Mouse (Mus musculus) forebrain, postnatal 0 days (tissue): ENCODE measurements around the gene Sh3rf1. TPM values are rescaled to one million over a fixed set of nuclear protein-coding genes. Genes with fewer than 3 reads are reported as not detected.

Experiments
- ATAC-seq: fragments of 200-750 bp; cut with Nextera tagmentation; 2 replicates; pipeline ENCODE4 v1.8.0; 2017; ENCODE audit warnings: mild to moderate bottlenecking, moderate library complexity
- DNase-seq: peaks from one replicate; pipeline ENCODE4 v3.0.0-alpha.2; 2015
- H3K27ac ChIP-seq: fragments of 300-500 bp; sonication (generic); 2 replicates; pipeline ENCODE4 v1.5.1; 2014; ENCODE audit warnings: low read depth, mild to moderate bottlenecking, antibody characterized with exemption, low read length, moderate library complexity, mixed read lengths
- H3K27me3 ChIP-seq: fragments of 300-500 bp; sonication (generic); 2 replicates; pipeline ENCODE4 v1.6.1; 2014; ENCODE audit warnings: mild to moderate bottlenecking, low read length, mixed read lengths; ENCODE audit not compliant: insufficient read depth
- H3K36me3 ChIP-seq: fragments of 300-500 bp; sonication (generic); 2 replicates; pipeline ENCODE4 v1.6.1; 2014; ENCODE audit warnings: mild to moderate bottlenecking, moderate library complexity; ENCODE audit not compliant: insufficient read depth
- H3K4me1 ChIP-seq: fragments of 300-500 bp; sonication (generic); 2 replicates; pipeline ENCODE4 v1.6.1; 2014; ENCODE audit warnings: antibody characterized with exemption; ENCODE audit not compliant: insufficient read depth
- H3K4me2 ChIP-seq: fragments of 300-500 bp; sonication (generic); 2 replicates; pipeline ENCODE4 v1.6.1; 2014; ENCODE audit warnings: low read depth, mild to moderate bottlenecking, moderate library complexity
- H3K4me3 ChIP-seq: fragments of 300-500 bp; sonication (generic); 2 replicates; pipeline ENCODE4 v1.5.1; 2014; ENCODE audit warnings: low read depth, low read length, mixed read lengths
- H3K9ac ChIP-seq: fragments of 300-500 bp; sonication (generic); 2 replicates; pipeline ENCODE4 v1.6.1; 2014; ENCODE audit warnings: mild to moderate bottlenecking
- H3K9me3 ChIP-seq: fragments of 300-500 bp; sonication (generic); 2 replicates; pipeline ENCODE4 v1.6.1; 2016; ENCODE audit warnings: low read length
- CTCF ChIP-seq: sonication (generic); IDR thresholded peaks from 2 replicates; pipeline ENCODE4 v1.5.1; 2016; ENCODE audit warnings: antibody characterized with exemption, control low read depth, low read depth
- WGBS: fragments of 180-500 bp; shearing (Covaris S2); extraction: QIAGEN DNeasy Blood & Tissue Kit; methylation state at CpG from one replicate; pipeline ENCODE4 v1.1.7; 2014; 5-methylcytosine and 5-hydroxymethylcytosine counted together
- polyA plus RNA-seq: library from polyadenylated mRNA; unstranded; fragments of >200 nt; fragmentation: Nextera tagmentation; extraction: Ambion mirVana; gene quantifications from 2 replicates; pipeline ENCODE4 v1.2.1, GENCODE M21; 2015
- total RNA-seq: library from RNA; depleted of rRNA; stranded (reverse); fragments of >200 nt; gene quantifications from 2 replicates; pipeline ENCODE4 v1.2.3, GENCODE M21; 2014; rRNA removed

Gene Sh3rf1
- 28.5 and 35.4 TPM in 2 replicates for total RNA-seq
- 18.3 and 27.3 TPM in 2 replicates for polyA plus RNA-seq

GRCm38 (mm10) chr8:61223729-61224379, at the start of gene Sh3rf1:
Sh3rf1 (plus strand) TSS chr8:61223872.
- DNase-seq (peak; percentile 91), ATAC-seq (peak; percentile 92)
- Histone ChIP-seq H3K4me3 (peak within 1 kb of the TSS; percentile 78), H3K4me1 (peaks cover 30% of the 10 kb centered on the region), H3K27me3 (no peaks in the 10 kb centered on the region), H3K36me3 (no peaks in the 10 kb centered on the region), H3K27ac (peak within 1 kb of the TSS; percentile 77), H3K9me3 (no peaks in the 10 kb centered on the region), H3K4me2 (peak within 1 kb of the TSS; percentile 96), H3K9ac (peak within 1 kb of the TSS; percentile 75)
- peak; percentile 60 for TF ChIP-seq CTCF
- WGBS = under 1% methylated on average over 62 of the region's 84 CpGs

- H3K4me1 ChIP-seq = no peaks in the 10 kb centered on the region
- no peaks in the 10 kb centered on the region for H3K9me3 ChIP-seq
- no peak overlapping the region for H3K4me2 ChIP-seq
- H3K27me3 ChIP-seq = no peaks in the 10 kb centered on the region
- no peak for TF ChIP-seq CTCF
- ATAC-seq (no peak), DNase-seq (no peak)
- 70% methylated on average over 7 of the region's 7 CpGs for WGBS
- no peak overlapping the region for H3K4me3 ChIP-seq
- H3K27ac ChIP-seq = no peak overlapping the region
- no peak overlapping the region for H3K9ac ChIP-seq
- H3K36me3 ChIP-seq = no peaks in the 10 kb centered on the region
Observed at GRCm38 (mm10) chr8:61173921-61174492, 49.7 kb upstream of the Sh3rf1 start.

GRCm38 (mm10) chr8:61175876-61176275, 47.8 kb upstream of the Sh3rf1 start:
- H3K27me3 ChIP-seq = no peaks in the 10 kb centered on the region
- ATAC-seq = no peak
- TF ChIP-seq CTCF = no peak
- H3K4me2 ChIP-seq = no peak overlapping the region
- no peak for DNase-seq
- whole genome bisulfite sequencing = 92% methylated on average over 2 of the region's 2 CpGs
- H3K27ac ChIP-seq = no peak overlapping the region
- H3K36me3 ChIP-seq = no peaks in the 10 kb centered on the region
- no peak overlapping the region for H3K4me3 ChIP-seq
- H3K9ac ChIP-seq = no peak overlapping the region
- H3K9me3 ChIP-seq = no peaks in the 10 kb centered on the region
- H3K4me1 ChIP-seq = no peaks in the 10 kb centered on the region

GRCm38 (mm10) chr8:61177680-61178593, 45.7 kb upstream of the Sh3rf1 start:
- Histone ChIP-seq H3K27ac (no peak overlapping the region), H3K4me3 (no peak overlapping the region), H3K4me1 (no peaks in the 10 kb centered on the region), H3K9ac (no peak overlapping the region), H3K4me2 (no peak overlapping the region), H3K27me3 (no peaks in the 10 kb centered on the region), H3K36me3 (no peaks in the 10 kb centered on the region), H3K9me3 (no peaks in the 10 kb centered on the region)
- peak; percentile 45; the same call in 1 of the 2 replicates for ATAC-seq
- no peak for TF ChIP-seq CTCF
- WGBS = 54% methylated on average over 12 of the region's 12 CpGs
- no peak for DNase-seq

- WGBS = 27% methylated on average over 11 of the region's 11 CpGs
- Histone ChIP-seq H3K4me1 (no peaks in the 10 kb centered on the region), H3K9ac (no peak overlapping the region), H3K27me3 (no peaks in the 10 kb centered on the region), H3K27ac (no peak overlapping the region), H3K36me3 (no peaks in the 10 kb centered on the region), H3K9me3 (0 out of 2 replicates have a peak, but pooled peaks cover 3% of the 10 kb centered on the region), H3K4me3 (no peak overlapping the region), H3K4me2 (peak overlapping the region; percentile 18; the same call in 1 of the 2 replicates)
- TF ChIP-seq CTCF = no peak
- DNase-seq (peak; percentile 24), ATAC-seq (peak; percentile 84)
Observed at GRCm38 (mm10) chr8:61178594-61179140, 45.0 kb upstream of the Sh3rf1 start.

GRCm38 (mm10) chr8:61181592-61181991, 42.1 kb upstream of the Sh3rf1 start:
- no peak overlapping the region for H3K4me3 ChIP-seq
- H3K4me2 ChIP-seq = no peak overlapping the region
- H3K27me3 ChIP-seq = no peaks in the 10 kb centered on the region
- H3K27ac ChIP-seq = no peak overlapping the region
- no peak for DNase-seq
- H3K36me3 ChIP-seq = no peaks in the 10 kb centered on the region
- 0 out of 2 replicates have a peak, but pooled peaks cover 3% of the 10 kb centered on the region for H3K9me3 ChIP-seq
- ATAC-seq = no peak
- no peak overlapping the region for H3K9ac ChIP-seq
- H3K4me1 ChIP-seq = no peaks in the 10 kb centered on the region
- 91% methylated on average over 2 of the region's 2 CpGs for WGBS
- TF ChIP-seq CTCF = no peak
